Mouse (Mus musculus) brain, embryonic 14.5 days (tissue): ENCODE results near the gene Gm20854.
"Not testable (repeated sequence)": the region's sequence is repeated elsewhere in the genome, so short reads cannot be mapped to it uniquely, and the experiment has no call there.

Experiments
- CTCF ChIP-seq: fragments of 200-500 bp; IDR thresholded peaks from 2 replicates; pipeline ENCODE4 v1.5.1; 2012; ENCODE audit warnings: inconsistent platforms, mild to moderate bottlenecking, moderate library complexity, borderline replicate concordance; ENCODE audit not compliant: insufficient read depth, insufficient read length; ENCODE audit errors: extremely low read depth
- POLR2A ChIP-seq: fragments of 200-500 bp; IDR thresholded peaks from 2 replicates; pipeline ENCODE4 v1.6.1; 2012; ENCODE audit warnings: mild to moderate bottlenecking, inconsistent platforms, borderline replicate concordance; ENCODE audit not compliant: poor library complexity, insufficient read depth, insufficient read length, severe bottlenecking; ENCODE audit errors: extremely low read depth

DNA sequence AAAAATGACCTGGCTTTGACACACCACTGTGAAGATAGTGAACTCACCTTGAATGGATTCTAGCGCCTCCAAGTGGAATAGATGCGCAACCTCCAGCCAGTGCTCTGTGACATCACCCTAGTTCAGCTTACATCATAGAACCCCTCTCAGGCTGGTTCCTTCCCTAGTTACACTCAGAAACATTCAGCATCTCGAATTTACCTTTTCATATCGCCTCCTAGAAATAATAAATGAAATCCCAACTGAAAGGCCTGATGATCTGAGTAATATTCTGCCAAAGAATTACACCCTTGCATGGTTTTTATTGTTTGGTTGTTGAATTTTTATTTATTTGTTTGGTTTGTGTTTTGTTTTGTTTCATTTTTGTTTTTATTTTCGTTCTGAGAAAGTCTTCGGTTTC lies at the start of gene Gm20854:
- not testable (repeated sequence) for TF ChIP-seq POLR2A, CTCF
